Mouse (Mus musculus): ENCODE data around the gene Fndc3b.

DNA sequence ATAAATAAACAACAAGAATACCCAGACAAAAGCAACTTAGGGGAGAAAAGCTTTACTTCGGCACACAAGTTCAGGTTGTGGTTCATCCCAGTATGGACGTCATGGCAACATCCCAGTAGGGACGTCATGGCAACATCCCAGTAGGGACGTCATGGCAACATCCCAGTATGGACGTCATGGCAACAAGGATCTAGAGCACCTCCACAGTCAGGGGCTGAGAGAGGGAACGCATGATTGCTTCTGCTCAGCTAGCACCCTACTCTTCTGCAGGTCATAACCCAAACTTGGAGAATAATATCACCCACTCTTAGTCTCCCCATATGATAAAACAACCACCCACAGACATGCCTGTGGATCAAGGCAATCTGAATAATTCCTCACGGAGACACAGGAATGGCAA is 29.0 kb upstream of the Fndc3b start:
- no peak for TF ChIP-seq CTCF (IDR thresholded peaks at IDR 0.05; ENCODE audit: borderline replicate concordance, insufficient read depth, low read length)
- no peak for TF ChIP-seq POLR2A (IDR thresholded peaks at IDR 0.05; ENCODE audit: low read depth, low read length)

Data from embryonic fibroblast, embryonic 13.5 days (primary cell).